Mouse (Mus musculus): ENCODE results near the gene Zfp14. TPM values are rescaled to one million over a fixed set of nuclear protein-coding genes. Genes with fewer than 3 reads are reported as not detected.

The Zfp14 gene
- polyA plus RNA-seq (2016; fragmentation: Nextera tagmentation; extraction: Ambion mirVana), result 0.60 and 0.87 TPM in 2 replicates

DNA sequence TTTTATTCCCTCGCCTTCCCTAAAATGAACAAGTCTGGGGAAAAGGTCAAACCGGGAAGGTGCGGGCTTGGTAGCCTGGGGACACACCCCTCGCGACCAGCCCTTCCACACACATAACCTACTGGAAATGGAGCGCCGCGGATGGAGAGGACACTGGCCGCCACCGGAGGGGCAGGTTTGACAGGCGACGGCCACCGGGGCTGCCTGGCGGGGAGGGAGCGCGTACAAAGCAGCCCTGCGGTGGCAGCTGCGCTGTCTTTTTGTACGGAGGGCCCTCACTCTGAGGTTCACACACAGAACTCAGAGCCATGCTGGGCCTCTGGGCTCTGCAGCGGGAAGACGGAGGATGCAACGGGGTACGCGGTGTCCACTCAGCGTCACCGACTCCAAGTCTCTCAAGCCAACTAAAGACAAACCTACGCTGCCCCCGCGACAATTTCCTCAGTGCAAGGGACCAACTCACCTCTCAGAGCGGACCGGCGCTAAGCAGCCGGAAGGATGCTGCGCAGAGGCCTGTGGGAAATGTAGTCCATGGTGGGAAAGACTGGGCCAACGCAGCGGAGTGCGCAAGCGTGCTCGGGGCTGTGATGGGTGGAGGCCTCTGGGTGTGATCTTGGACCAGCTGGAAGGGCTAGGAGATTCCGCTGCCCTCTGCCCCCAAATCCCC is at the start of gene Zfp14:
Zfp14 (minus strand) TSS at position 499 of the 667 bp plus-strand sequence.
- ATAC-seq, result peak; percentile 99
- under 1% methylated on average over 40 of the region's 40 CpGs for WGBS (ENCODE audit: insufficient replicate concordance)
- Histone ChIP-seq H3K36me3 (peaks cover 6% of the 10 kb centered on the region; the same call in 1 of the 2 replicates), H3K9ac (peak within 1 kb of the TSS; percentile 74), H3K27ac (peak within 1 kb of the TSS; percentile 60), H3K27me3 (replicated peaks) (no peaks in the 10 kb centered on the region), H3K4me2 (peak within 1 kb of the TSS; percentile 97), H3K4me3 (peak within 1 kb of the TSS; percentile 78), H3K9me3 (replicated peaks) (no peaks in the 10 kb centered on the region), H3K4me1 (peaks cover 15% of the 10 kb centered on the region)

DNA sequence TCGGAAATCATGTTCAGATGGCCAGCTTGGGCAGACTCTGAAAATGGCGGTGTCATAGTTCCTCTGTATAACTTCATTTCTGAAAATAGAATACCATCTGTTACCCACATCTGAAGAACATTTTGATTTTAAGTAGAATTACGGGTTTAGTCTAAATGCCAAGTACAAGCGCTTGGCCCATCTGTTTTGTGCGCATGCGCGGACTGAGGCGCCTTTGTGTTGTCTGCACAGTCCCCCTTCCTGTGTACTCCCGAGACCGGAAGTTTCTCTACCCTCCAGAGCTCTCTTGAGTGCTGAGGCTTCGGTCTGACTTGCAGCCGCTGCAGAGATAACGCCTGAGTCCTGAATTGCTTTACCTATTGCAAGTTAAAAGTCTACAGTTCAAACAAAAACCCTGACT is 48.1 kb upstream of the Zfp14 start:
- no peaks in the 10 kb centered on the region for H3K27me3 ChIP-seq (replicated peaks)
- H3K9me3 ChIP-seq (replicated peaks), result peaks cover 7% of the 10 kb centered on the region
- no peak overlapping the region for H3K9ac ChIP-seq
- H3K4me2 ChIP-seq, result no peak overlapping the region
- peaks cover 44% of the 10 kb centered on the region for H3K36me3 ChIP-seq
- no peak overlapping the region for H3K4me3 ChIP-seq
- WGBS (ENCODE audit: insufficient replicate concordance), result 80% methylated on average over 13 of the region's 13 CpGs
- H3K4me1 ChIP-seq, result peaks cover 26% of the 10 kb centered on the region
- no peak for ATAC-seq
- H3K27ac ChIP-seq, result no peak overlapping the region

DNA sequence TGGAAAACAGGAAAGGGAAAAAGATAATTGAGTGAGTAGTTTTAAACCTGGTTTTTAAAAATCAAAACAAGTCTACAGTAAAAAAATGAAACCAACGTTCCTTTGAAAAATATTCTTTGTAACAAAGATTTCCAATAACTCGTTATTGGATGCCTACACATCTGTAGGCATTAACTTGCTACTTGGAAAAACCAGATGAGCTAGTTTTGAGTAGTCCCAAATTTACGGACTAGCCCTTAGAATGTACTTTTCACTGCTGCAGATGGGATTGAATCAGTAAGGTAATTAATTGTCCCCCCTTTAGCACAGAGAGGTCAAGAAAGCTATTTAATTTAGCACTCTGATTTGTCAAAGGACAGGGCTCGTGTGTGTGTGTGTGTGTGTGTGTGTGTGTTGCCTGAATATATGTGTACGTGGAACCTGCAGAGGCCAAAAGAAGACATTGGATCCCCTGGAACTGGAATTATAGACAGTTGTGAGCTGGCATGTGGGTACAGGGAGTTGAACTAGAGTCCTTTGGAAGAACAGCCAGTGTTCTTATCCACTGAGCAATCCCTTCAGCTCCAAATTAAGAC is 44.5 kb upstream of the Zfp14 start:
- Histone ChIP-seq H3K4me1 (peaks cover 42% of the 10 kb centered on the region), H3K4me2 (peak overlapping the region; percentile 86), H3K36me3 (peaks cover 13% of the 10 kb centered on the region), H3K9me3 (replicated peaks) (no peaks in the 10 kb centered on the region), H3K4me3 (peak overlapping the region; percentile 77), H3K9ac (peak overlapping the region; percentile 81), H3K27ac (no peak overlapping the region), H3K27me3 (replicated peaks) (no peaks in the 10 kb centered on the region)
- 28% methylated on average over 5 of the region's 5 CpGs for WGBS (ENCODE audit: insufficient replicate concordance)
- ATAC-seq, result no peak

DNA sequence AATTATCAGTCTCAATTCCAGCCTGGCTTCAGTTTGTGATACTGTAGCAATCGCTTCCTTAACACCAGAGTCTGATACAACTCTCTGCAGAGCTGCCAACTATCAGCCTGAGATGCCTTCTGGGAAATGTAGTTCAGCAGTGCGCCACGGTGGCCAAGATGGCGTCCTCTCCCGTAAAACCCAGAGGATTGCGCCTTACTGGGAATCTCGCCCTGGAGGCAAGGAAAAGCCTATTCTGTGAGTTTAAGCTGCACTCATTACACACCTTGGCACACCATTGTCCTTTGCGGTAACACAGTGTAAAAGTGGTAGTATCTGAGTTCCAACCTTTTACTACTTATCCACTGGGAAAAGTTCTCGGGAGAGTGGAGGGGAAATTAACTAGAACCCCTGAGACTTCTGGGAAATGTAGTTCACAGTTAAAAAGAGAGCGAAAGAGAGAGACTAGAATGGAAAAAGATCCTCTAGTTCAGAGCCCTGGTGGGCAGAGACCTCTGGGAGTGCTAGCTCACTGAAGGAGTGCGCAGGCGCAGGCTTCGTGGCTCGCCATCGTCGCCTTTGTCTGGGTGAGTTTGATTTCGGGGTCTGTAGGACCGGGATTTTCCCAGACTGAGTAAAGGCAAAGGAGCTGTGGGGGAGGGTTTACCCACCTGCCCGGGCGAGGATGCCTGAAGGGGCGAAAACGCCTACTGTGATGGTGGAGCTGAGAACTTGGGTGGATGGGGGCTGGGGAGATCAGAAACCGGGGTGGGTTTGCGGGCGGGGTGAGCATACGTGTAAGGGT is 43.7 kb upstream of the Zfp14 start, which contains the start of gene Zfp260:
Zfp260 (plus strand) TSS at position 132 of the 784 bp plus-strand sequence.
- peaks cover 43% of the 10 kb centered on the region for H3K4me1 ChIP-seq
- no peaks in the 10 kb centered on the region for H3K9me3 ChIP-seq (replicated peaks)
- peak within 1 kb of the TSS; percentile 86 for H3K4me2 ChIP-seq
- peak within 1 kb of the TSS; percentile 85 for H3K27ac ChIP-seq
- peak; percentile 70 for ATAC-seq
- no peaks in the 10 kb centered on the region for H3K27me3 ChIP-seq (replicated peaks)
- peak within 1 kb of the TSS; percentile 77 for H3K4me3 ChIP-seq
- peaks cover 6% of the 10 kb centered on the region; the same call in 1 of the 2 replicates for H3K36me3 ChIP-seq
- under 1% methylated on average over 26 of the region's 26 CpGs for WGBS (ENCODE audit: insufficient replicate concordance)
- peak within 1 kb of the TSS; percentile 81 for H3K9ac ChIP-seq

DNA sequence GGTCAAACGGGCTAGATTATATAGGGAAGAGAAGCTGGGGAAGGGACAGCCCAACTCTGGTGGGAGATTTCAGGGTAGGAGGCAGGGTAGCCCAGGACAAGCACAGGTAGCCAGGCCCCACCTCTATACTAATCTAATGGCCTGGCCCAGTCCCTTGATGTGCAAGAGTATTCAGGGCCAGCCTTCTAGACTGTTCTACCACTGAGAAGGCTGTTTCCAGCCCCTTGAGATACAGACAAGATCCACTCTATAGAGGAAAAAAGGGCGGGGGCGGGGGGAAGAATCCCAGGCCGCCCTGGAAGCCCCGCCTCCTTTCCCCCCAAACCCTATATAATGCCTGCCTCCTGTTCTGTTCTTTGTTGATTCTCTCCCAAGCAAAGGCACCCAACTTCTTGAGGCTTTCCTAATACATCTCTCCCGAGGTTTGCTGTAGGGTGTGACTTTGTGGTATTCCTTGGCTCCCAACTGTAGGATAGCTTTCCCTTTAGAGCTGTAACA is 42.8 kb upstream of the Zfp14 start:
- peaks cover 52% of the 10 kb centered on the region for H3K4me1 ChIP-seq
- H3K4me3 ChIP-seq, result peak overlapping the region; percentile 77
- H3K9me3 ChIP-seq (replicated peaks), result no peaks in the 10 kb centered on the region
- H3K36me3 ChIP-seq, result no peaks in the 10 kb centered on the region; the same call in 1 of the 2 replicates
- ATAC-seq, result no peak
- H3K4me2 ChIP-seq, result peak overlapping the region; percentile 86
- WGBS (ENCODE audit: insufficient replicate concordance), result 63% methylated on average over 6 of the region's 6 CpGs
- H3K27ac ChIP-seq, result no peak overlapping the region
- H3K27me3 ChIP-seq (replicated peaks), result no peaks in the 10 kb centered on the region
- no peak overlapping the region for H3K9ac ChIP-seq

DNA sequence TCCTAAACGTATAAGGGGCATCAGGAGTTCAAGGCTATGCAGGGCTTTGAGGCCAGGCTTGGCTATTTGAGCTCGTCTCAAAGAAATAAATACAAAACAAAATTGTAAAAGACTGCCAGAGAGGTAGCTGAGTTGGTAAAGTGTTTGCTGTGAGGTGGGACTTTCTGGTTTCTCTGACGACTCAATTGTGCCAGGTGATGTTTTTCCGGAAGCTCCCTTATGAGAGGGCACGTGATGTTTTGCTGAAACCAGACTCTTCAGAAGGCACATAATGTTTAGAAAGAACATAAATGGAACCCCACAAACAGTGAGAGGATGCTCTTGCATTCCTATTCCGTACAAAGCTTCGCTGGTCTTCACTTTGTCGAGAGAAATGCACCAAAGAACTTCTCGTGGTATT is 41.5 kb upstream of the Zfp14 start:
- Histone ChIP-seq H3K9me3 (replicated peaks) (no peaks in the 10 kb centered on the region), H3K4me2 (no peak overlapping the region), H3K4me1 (peaks cover 53% of the 10 kb centered on the region), H3K9ac (no peak overlapping the region), H3K27ac (no peak overlapping the region), H3K36me3 (no peaks in the 10 kb centered on the region), H3K4me3 (no peak overlapping the region), H3K27me3 (replicated peaks) (no peaks in the 10 kb centered on the region)
- 62% methylated on average over 9 of the region's 9 CpGs for WGBS (ENCODE audit: insufficient replicate concordance)
- ATAC-seq, result no peak

DNA sequence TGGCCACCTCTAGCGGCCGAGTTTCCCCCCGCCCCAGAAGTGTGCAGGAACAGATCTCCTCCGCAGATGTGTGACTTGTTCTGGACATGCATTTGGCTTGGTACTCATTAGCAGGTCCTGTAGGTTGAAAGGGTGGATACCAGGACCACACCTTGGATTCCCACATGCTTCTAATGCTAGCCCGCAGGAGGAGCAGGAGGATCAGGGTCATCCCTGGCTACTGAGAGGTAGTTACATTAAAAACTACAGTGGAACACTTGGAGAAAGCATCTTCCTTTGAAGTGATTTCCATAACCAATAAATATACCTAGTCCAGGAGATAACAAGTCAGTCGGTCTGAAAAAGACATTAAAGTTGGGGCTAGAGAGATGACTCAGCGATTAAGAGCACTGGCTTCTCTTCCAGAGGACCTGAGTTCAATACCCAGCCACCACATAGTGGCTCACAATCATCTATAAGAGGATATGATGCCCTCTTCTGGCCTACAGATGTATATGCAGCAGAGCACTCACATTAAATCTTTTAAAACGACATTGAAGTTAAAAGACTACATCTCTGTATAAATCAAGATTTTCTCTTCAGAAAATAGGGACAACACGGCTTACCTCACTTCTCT is 39.9 kb upstream of the Zfp14 start:
- H3K4me1 ChIP-seq, result peaks cover 45% of the 10 kb centered on the region
- peaks cover 10% of the 10 kb centered on the region for H3K36me3 ChIP-seq
- H3K9me3 ChIP-seq (replicated peaks), result no peaks in the 10 kb centered on the region
- no peak for ATAC-seq
- H3K4me2 ChIP-seq, result peak overlapping the region; percentile 87
- H3K9ac ChIP-seq, result peak overlapping the region; percentile 76; the same call in 1 of the 2 replicates
- WGBS (ENCODE audit: insufficient replicate concordance), result 7% methylated on average over 9 of the region's 9 CpGs
- H3K27me3 ChIP-seq (replicated peaks), result no peaks in the 10 kb centered on the region
- H3K4me3 ChIP-seq, result peak overlapping the region; percentile 66
- H3K27ac ChIP-seq, result peak overlapping the region; percentile 78

DNA sequence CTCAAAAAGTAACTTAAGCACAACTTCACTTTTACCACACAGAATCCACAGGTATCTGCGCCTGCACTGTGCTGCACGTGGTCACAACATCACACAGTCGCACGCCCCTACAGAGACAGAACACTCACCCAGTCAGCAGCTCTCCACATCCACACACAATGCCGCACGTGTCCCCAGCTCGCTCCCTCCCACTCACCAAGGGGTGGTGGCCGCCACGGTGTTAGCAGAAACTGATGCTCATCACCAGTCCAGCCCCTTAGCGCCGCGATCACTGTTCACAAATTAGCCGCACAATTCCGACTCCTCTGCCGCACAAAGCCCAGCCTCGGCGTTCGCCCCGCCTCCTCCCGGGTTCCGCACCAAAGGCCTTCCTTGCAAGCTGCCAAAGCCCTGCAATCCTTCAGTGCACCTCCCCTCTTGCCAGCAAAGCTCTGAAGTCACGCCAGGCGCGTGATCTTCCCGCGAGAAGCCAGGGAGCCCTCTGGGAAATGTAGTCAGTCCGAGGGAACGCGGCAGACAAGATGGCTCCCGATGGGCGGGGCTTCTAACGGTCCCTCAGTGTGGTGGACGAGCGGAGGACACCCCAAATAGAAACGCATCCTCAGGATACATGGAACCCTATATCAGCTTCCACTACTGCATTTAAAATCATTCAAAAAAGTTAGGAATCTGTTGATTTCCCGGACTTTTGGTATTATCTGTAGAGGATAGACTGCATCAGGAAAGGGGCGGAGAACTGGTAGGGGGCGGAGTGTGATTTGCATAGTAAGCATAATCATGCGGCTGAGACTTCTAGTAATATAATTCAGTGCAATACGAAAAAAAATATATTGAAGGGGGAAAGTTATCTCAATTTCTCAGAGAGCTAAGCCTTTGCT is 39.2 kb upstream of the Zfp14 start, which contains the start of the genes Gm26920 and Zfp566:
Gm26920 (minus strand) TSS at position 319 of the 878 bp plus-strand sequence.
Zfp566 (minus strand) TSS at position 436 of the 878 bp plus-strand sequence.
- peak within 1 kb of the TSS; percentile 76 for H3K9ac ChIP-seq
- H3K4me2 ChIP-seq, result peak within 1 kb of the TSS; percentile 87
- peaks cover 39% of the 10 kb centered on the region for H3K4me1 ChIP-seq
- peak within 1 kb of the TSS; percentile 66 for H3K4me3 ChIP-seq
- peak within 1 kb of the TSS; percentile 78 for H3K27ac ChIP-seq
- peaks cover 17% of the 10 kb centered on the region for H3K36me3 ChIP-seq
- peak; percentile 93 for ATAC-seq
- H3K27me3 ChIP-seq (replicated peaks), result no peaks in the 10 kb centered on the region
- no peaks in the 10 kb centered on the region for H3K9me3 ChIP-seq (replicated peaks)
- WGBS (ENCODE audit: insufficient replicate concordance), result under 1% methylated on average over 40 of the region's 40 CpGs

DNA sequence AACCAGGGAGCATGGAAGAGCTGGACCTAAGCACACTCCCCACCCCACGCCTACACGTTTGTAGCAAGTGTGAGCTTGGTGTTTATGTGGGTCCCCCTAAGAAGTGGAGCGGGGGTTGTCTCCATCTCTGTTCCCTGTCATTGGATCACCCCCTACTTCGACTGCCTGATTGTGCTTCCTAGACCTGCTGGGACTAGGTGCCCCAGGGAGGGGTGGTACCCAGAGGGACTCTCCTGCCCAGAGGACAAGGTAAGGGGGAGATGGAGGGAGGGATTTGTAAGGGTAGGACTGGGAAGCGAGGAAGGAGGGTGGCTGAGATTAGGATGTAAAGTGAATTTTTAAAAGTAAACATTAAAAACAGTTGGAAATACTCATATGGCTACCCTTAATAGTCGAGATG is 38.2 kb upstream of the Zfp14 start:
- ATAC-seq, result no peak
- Histone ChIP-seq H3K27ac (no peak overlapping the region), H3K9ac (peak overlapping the region; percentile 76), H3K4me1 (peaks cover 38% of the 10 kb centered on the region), H3K27me3 (replicated peaks) (no peaks in the 10 kb centered on the region), H3K4me3 (peak overlapping the region; percentile 66), H3K36me3 (peaks cover 27% of the 10 kb centered on the region), H3K9me3 (replicated peaks) (no peaks in the 10 kb centered on the region), H3K4me2 (peak overlapping the region; percentile 87)
- 19% methylated on average over 6 of the region's 6 CpGs for WGBS (ENCODE audit: insufficient replicate concordance)

DNA sequence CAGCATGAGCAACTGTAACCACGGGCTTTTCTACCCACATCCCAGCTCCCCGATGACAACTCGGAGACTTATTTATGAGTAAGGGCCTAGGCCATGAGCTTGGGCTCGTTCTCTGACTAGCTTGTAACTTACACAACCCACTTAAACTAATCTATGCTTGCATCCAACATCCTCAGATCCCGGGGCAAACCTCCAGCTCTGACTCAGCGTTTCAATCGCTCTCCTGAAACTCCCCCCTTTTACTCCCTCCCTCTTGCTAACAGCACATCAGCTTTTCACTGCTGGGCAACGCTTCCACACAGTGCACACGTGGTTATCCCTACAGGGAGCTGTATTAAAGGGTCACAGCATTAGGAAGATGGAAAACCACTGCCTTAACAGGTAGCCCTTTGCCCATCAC is 35.3 kb upstream of the Zfp14 start:
- 76% methylated on average over 9 of the region's 9 CpGs for WGBS (ENCODE audit: insufficient replicate concordance)
- Histone ChIP-seq H3K4me1 (peaks cover 27% of the 10 kb centered on the region), H3K4me2 (no peak overlapping the region), H3K4me3 (no peak overlapping the region), H3K27ac (no peak overlapping the region), H3K9me3 (replicated peaks) (no peaks in the 10 kb centered on the region), H3K9ac (no peak overlapping the region), H3K36me3 (peaks cover 44% of the 10 kb centered on the region), H3K27me3 (replicated peaks) (no peaks in the 10 kb centered on the region)
- no peak for ATAC-seq
